Mouse (Mus musculus) thymus, adult 18-20 months (tissue): ENCODE results near the gene Esr1.
"Not testable (repeated sequence)": the region's sequence is repeated elsewhere in the genome, so short reads cannot be mapped to it uniquely, and the experiment has no call there.

Experiments
- DNase-seq, 2 experiments: peaks; one replicate each; pipeline ENCODE4 v3.0.0; 2022; ENCODE audit warnings: mixed read lengths in 2 of 2

Gene Esr1

DNA sequence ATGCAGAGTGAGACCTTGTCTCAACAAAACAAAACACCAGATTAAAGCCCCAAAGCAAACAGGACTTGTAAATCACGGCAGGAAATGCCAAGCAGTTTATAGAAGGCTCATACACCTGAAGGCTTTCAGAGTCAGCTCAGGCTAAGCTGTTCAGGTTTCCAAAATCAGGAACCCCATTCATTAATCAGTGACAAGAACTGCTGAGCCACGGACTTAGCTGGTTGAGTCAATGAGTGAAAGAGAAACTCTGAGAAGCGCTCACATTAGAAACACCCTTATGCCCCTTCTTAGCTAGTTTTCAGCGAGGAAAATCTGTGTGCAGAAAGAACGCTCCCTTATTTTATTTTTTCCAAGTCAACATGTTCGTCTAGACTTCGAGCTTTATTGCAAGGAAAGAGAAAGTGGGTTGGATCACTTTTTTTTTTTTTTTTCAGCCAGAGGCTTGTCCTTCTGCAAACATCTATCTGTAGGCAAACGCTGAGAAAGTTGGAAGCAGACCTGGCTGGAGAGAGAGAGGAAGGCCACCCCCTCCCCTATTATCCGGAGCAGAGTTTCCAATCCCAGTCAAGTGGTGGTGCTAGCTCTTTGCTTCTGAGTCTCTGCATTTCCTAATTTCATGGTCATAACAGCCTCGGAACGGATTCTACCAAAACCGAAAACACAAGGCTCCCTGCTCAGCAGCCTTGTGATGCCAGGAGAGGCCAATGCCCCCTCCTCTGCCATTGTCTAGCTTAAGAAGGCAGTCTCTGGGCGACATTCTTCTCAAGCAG, at the start of gene Esr1:
Gene Esr1, plus strand, starts transcription at position 208 of the 770 bp plus-strand sequence.
- DNase-seq: peak in 1 of 2 experiments; percentile 23

DNA sequence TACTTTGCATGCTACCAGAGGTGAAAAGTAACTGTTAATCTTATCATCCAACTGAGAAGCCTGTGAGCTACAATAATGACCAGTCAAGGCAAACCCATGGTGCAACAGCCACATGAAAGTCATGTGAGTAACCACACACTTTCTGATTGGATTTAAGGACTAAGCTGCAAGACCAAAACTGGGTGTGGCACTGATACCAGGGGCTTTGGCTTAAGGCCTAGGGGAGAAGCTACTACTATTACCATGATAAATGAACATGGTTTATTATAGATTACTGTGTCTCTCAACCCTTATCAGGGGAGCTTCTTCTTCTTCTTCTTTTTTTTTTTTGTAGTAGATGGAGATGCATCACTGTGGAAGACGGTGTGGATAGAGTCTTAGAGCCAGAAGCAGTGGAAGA, 46.2 kb upstream of the Esr1 start:
- no peak for DNase-seq

DNA sequence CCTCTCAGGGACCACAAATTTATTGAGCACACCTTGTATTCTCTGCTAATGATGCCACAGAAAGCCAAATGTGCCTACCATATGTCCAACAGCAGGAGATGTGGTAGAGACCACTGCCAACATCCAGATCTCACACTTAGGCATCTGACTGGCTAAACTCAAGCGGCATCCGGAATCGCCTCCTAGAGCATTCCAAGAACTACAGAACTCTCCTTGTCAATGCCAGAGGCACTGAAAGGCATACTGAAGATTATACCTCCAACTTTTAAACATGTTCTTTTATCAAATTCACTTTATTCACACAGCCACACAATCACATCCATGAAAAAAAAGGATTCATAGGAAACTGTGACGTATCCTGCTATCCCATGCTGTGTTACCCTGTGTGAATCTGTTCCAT, 40.6 kb upstream of the Esr1 start:
- DNase-seq: no peak

DNA sequence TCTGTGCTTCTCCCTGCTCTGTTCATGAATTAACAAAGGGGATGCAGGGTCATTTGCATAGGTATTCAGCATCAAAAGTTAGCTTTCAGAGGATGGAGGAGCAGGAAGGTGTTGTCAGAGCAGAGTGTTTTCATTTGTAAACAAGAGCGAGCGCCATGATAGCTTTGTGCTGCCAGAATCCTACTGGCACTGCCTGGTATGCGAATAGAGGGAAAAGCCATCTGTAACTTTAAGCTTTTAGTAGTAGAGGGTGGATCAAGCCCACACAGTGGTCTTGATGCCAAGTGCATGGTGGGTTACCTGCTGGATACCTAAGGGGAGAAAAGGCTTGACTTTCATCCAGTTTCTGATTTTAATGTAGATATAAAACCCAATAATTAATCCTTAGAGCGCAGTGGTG, 40.1 kb upstream of the Esr1 start:
- DNase-seq: no peak

DNA sequence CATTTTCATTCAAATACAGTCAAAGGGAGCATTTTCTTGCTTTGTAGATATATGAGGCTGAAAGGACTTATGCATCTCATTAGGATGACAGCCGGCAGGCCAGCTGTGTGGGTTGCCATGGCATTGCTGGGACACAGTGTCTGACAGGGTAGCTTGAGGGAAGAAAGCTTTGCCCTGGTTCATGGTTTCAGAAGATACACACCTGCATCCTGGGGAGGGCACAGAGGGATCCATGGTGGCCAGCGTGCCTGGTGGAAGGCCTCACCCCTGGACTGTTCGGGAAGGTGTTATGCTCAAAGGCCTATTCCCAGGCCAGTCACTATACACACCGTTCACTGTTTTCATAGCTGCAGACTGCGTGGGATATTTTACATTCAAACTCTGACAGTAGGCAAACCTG, 29.5 kb upstream of the Esr1 start:
- DNase-seq: no peak

DNA sequence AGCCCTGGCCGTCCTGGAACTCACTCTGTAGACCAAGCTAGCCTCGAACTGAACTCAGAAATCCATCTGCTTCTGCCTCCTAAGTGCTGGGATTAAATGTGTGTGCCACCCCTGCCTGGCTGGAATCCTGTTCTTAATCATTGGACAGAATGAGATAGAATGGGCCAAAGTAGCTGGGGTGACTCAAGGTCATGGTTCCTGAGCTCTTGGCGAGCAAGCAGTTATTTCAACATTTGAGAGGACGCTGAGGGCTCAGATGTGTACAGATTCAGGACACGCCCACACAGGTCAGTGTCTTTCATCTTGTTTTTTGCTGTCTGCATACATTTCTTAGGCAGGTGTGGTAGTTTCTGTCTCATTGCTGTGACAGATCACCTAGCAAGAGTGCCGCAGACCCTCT, 24.7 kb upstream of the Esr1 start:
- DNase-seq: no peak

DNA sequence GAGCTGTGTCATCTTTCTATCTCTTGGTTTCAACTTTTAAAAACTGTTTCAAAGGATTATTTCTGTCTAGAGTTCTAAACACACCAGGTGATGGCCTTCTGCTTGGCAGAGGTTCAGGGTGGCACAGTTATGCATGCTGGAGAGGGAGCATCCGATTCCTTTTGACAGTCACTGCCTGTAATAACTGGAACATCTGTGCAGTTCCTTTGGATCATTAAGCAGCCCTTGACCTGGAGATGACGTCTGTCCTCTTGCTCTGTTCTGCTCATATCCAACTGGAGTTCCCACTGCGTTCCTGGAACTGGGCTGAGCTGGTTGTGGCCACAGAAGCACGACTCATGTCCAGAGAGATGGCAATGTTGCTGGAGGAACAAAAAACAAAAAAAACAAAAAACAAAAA, 21.8 kb upstream of the Esr1 start:
- DNase-seq: no peak

DNA sequence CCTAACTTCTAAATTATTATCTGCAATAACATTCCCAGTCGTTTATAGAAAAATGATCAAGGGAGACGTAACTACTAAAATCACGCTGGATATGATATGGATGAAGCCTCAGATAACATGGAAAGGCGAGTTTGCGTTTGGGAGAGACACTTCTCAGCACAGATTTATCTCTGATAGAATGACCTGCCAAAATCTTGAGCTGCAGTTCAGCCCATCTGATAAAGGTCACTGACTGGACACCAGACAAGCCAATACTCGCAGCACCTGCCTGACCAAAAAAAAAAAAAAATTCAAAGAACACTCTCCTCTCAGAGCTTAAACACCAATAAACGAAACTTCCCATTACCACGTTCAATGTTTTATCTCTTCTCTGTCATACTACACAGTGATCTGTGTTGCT, 20.4 kb upstream of the Esr1 start:
- DNase-seq: no peak

DNA sequence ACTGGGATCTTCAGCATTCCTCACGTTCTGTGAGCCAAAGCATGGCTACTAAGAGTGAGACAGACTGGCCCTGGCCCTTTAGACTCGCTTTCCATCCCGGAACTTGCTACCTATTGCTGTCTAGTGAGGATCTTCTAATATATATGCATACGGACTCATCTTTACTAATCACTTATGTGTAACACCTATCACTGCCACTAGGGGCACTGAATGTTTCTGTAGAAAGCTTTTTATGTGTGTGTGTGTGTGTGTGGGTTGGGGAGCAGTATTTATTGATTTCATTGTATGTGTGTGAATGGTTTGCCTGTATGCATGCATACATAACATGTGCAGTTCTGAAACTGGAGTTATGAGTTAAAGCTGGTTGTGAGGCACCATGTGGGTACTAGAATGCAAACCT, 17.6 kb upstream of the Esr1 start:
- no peak for DNase-seq

DNA sequence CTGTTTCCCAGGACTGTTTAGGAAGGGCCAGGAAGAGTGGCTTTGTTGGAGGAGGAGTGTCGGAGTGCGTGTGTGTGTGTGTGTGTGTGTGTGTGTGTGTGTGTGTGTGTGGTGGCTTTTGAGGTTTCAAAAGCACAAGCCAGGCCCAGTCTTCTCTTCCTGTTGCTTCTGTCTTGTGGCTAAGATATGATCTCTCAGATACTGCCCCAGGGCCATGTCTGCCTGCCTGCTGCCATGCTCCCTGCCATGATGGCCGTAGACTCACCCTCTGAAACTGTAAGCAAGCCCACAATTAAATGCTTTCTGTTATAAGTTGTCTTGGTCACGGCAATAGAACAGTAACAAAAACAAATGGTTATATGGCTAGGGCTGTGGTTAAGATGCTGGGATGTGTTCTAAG, 14.2 kb upstream of the Esr1 start:
- DNase-seq: no peak

DNA sequence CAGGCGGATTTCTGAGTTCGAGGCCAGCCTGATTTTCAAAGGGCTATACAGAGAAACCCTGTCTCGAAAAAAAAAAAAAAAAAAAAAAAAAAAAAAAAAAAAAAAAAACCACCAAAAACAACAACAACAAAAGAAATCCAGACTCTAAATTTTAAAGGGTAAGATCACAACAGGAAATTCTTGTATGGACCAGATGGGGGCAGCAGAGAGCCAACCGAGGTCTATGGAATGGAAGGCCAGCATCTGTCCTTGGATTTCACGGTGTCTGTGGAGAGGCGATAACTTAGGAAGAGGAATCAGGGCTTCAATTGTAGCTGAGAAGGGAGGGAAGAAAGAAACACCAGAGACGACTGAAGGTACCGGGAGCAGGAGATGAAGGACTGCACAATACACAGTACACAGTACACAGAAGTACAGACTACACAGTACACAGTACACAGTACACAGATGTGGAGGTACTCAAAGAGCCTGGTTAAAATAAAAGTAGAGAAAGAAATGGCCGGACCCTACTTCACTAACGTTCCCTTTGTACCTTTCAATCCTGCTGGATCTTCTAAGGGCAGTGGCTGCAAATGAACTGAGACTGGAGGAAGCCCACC, 13.1 kb upstream of the Esr1 start:
- DNase-seq: no peak

DNA sequence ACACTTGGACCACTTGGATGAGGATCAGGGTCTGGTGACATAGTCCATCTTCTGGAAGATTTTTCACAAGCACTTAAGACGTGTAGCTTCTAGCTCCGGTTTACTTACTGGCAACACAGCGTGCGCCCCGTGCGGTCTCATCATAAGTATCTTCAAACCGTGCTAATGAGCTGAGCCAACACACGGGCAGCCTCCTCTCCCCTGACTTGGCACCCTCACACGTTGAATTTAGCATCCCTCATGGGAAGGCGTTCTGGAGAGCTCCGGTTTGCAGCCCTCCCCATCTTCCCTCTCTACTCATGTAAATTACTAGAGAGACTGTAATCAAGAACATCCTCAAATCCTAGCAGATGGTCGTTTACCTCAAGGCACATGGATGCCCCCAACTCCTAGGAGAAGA, 12.5 kb upstream of the Esr1 start:
- DNase-seq: no peak

DNA sequence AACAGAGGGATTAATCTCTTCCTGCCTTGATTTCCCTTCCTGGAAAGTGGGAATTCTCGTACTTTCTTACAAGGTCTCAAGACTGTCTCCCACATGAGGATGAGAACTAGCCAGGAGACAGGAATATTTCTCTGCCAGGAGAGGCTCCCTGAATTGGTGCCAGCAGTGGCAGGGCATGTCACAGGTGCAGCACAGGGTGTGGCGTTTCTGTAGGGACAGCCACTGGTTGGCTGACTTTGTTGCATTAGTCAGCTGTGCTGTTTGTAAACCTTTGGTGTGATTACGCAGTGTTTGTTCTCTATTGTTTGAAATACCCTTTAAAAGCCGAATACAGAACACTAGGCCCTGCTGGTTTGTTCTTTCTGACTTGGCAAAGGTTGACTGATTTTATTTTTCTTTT, 11.8 kb upstream of the Esr1 start:
- no peak for DNase-seq

DNA sequence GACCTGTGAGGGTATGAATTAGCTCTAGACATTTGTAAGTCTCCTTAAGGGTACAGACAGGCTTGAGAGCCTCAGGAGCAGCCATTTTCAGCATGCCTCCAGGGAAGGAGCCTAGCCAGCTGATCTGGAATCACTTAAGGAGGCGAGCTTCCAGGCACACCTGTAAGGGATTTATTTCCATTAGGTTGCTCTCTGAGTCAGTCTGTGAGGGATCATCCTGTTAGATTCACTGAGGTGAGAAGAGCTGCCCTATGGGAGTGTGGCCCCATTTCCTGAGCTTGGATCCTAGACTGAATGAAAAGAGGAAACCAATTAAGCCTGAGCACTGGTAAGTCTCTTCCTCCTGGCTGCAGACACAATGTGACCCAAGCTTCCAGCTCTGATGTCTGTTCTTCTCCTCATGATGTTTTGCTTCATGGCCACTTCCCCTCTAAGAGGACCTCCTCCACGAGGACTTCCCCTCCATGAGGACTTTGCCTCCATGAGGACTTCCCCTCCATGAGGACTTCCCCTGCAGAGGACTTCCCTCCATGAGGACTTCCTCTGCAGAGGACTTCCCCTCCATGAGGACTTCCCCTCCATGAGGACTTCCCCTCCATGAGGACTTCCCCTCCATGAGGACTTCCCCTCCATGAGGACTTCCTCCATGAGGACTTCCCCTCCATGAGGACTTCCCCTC, 10.5 kb upstream of the Esr1 start:
- DNase-seq: no peak

DNA sequence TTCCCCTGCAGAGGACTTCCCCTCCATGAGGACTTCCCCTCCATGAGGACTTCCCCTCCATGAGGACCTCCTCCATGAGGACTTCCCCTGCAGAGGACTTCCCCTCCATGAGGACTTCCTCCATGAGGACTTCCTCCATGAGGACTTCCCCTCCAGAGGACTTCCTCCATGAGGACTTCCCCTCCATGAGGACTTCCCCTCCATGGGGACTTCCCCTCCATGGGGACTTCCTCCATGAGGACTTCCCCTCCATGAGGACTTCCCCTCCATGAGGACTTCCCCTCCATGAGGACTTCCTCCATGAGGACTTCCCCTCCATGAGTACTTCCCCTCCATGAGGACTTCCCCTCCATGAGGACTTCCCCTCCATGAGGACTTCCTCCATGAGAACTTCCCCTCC, 9.8 kb upstream of the Esr1 start:
- DNase-seq: not testable (repeated sequence)

DNA sequence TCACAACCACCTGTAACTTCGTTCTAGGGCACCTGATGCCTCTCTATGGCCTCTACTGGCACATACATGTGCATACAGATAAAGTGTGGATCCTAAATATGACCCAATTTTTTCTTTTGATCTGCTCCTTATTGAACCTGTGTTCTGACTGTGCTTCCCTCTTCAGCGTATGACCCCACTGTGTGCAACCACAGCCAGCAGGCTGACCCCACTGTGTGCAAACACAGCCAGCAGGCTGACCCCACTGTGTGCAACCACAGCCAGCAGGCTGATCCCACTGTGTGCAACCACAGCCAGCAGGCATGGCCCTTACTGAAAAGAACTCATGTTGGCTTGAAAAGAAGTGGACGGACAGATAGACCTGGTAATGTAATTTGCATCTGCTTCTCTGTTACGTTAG, 8.9 kb upstream of the Esr1 start:
- DNase-seq: no peak

DNA sequence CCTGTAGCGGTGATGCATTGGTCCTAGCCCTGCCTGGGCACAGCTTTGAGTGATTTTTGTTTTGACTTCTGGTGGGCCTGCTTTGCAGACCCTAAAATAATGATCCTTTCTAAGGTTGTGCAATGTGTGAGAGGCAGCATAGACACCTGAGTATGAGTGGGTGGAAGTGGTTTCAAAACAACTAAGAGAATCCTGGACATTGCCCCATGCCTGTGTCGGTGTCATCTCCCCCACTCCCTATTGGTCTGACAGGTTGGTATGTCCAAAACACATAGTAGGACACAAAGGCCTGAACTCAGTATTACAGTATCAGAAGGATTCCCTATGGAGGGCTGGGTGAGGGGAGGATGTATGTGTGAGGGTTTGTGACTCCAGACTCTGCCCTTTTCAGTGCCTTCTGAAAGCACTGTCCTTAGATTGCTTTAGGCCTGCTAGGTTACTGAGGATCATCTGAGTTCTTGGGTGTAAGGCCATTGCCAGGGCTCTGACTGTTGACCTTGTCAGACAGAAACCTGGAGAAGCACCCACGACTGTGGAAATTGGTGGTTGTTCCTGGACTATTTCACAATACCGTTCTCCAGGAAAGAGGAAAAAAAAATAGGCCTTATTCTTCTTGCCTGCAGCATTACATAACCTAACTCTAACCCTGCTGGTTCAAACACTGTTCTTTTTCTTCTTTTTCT, 6.7 kb upstream of the Esr1 start:
- no peak for DNase-seq

DNA sequence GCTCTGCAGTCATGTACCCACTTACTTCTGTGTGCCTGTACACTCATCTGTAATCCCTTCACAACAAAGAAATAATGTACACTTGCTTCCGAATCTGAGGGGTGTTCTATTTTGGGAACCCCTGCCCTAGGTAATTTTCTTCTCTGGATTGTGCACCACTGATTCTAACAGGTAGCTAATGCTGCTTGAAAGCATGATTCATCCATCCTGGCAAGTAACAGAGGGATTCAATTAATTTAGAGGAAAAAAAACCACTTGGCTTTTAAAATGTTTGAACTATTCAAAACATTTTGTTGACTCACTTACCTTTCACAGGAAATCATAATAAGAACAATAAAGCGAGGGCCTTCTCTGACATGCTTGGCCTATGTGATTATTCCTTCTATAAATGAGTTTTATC, 1.2 kb upstream of the Esr1 start:
- DNase-seq: no peak

DNA sequence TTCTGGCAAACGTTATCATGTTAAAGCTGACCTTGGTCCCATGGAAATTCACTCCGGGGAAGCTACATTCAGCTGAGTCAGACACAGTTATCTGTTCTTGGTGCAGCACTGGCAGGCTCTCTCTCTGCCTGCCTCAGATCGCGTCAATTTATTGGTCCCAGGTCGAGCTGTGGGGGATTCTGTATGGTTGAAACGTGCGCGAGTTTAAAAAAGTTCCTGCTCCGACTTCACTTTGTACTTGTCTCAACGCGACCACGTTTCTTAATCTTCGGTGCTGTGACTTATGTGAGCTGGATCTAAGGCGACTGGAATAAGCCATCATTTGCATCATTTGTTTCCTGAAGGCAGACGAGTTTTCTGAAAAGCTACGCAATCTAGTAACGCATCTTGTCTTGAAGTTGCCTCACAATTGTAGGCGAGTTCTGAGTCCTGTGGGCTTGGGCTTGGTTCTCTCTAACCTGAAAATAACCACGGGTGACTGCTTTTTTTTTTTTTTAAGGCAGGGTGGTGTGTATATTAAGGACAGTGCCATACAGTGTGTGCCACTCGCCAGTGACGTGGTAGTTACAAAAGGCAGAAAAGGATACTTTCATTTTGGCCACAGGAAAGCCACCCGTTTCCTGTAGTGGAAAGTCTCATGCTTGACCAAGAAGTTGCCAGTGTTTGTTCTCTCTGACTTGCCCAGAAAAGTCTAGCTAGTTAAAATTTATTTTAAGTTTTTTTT, 1.1 kb downstream of the Esr1 start:
- peak; percentile 37 to 68 for DNase-seq

DNA sequence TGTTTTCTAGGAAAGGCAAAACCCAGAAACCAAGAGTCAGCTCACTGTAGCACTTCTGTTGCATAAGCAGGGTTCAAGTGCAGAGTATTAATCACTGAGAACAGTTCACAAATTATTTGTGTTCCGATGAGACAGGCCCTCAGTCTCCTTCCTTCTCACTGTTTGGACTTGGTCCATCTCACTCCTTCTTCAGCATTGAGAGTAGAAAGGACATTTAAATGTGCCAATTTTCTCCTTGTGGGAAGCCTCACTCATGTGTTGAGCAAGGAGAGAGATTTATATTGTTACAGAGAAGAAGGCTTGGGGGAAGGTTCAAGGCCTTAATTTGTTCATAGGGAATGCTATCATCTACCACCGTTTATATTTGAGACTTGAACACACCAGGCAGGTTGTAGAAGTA, 6.6 kb downstream of the Esr1 start:
- DNase-seq: no peak

DNA sequence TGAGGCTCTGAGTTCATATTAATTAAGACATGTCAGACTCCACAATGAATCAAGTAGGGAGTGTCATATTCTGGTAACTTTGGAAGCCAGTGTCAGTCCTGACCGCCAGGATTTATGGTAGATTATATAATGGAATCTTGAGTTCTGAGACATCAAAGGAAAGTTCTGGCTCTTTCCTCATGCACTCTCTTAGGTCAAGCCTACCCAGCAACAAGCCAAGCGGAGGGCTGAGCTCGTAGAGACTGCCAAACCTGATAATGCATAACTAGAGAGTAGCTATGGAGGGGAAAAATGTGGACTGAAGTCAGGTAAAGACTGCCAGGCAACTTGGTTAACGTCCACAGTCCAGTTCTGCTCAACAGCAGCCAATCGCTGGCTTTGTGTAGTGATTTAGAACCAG, 7.3 kb downstream of the Esr1 start:
- DNase-seq: no peak

DNA sequence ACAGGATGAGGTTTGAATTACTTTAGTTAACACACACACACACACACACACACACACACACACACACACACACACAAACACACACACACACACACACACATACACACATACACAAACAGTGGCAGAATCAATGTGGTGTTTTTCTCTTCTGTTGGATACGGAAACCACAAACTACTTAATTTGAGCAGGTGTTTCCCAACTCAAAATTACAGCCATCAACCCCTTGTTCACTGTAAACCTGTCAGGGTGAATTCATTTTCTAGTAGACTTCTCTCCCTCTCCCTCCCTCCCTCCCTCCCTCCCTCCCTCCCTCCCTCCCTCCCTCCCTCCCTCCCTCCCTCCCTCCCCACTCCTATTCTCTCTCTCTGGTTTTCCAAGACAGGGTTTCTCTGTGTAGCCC, 8.0 kb downstream of the Esr1 start:
- not testable (repeated sequence) for DNase-seq
